Mouse (Mus musculus) midbrain, embryonic 11.5 days (tissue): ENCODE measurements at regions not wholly inside any gene's neighbourhood (a gene's known extent, or its start where the extent isn't known, plus 50 kb on each side); places are given as distances from the start of the nearest gene placed in this dataset.

Experiments used
- ATAC-seq: fragments of 200-750 bp; cut with Nextera tagmentation; 2 replicates; pipeline ENCODE4 v1.8.0; 2017; ENCODE audit warnings: moderate TSS enrichment, moderate library complexity; ENCODE audit not compliant: low FRiP score
- DNase-seq: peaks from one replicate; pipeline ENCODE4 v3.0.0; 2015; ENCODE audit warnings: low spot score; ENCODE audit errors: missing footprints
- H3K27ac ChIP-seq: fragments of 300-500 bp; sonication (generic); 2 replicates; pipeline ENCODE4 v1.5.1; 2014; ENCODE audit warnings: low read depth, low read length
- H3K27me3 ChIP-seq: fragments of 300-500 bp; sonication (generic); 2 replicates; pipeline ENCODE4 v1.6.1; 2014; ENCODE audit warnings: mild to moderate bottlenecking, low read length, moderate library complexity, mixed read lengths; ENCODE audit not compliant: control insufficient read depth, insufficient read depth
- H3K36me3 ChIP-seq: fragments of 300-500 bp; sonication (generic); 2 replicates; pipeline ENCODE4 v1.6.1; 2014; ENCODE audit warnings: mild to moderate bottlenecking, low read length, moderate library complexity, mixed read lengths; ENCODE audit not compliant: control insufficient read depth, insufficient read depth
- H3K4me1 ChIP-seq: fragments of 300-500 bp; sonication (generic); 2 replicates; pipeline ENCODE4 v1.6.1; 2014; ENCODE audit warnings: low read length; ENCODE audit not compliant: control insufficient read depth, insufficient read depth
- H3K4me2 ChIP-seq: fragments of 300-500 bp; sonication (generic); 2 replicates; pipeline ENCODE4 v1.6.1; 2014; ENCODE audit warnings: mild to moderate bottlenecking, moderate library complexity
- H3K4me3 ChIP-seq: fragments of 300-500 bp; sonication (generic); 2 replicates; pipeline ENCODE4 v1.5.1; 2014; ENCODE audit warnings: low read depth, low read length
- H3K9ac ChIP-seq: fragments of 300-500 bp; sonication (generic); 2 replicates; pipeline ENCODE4 v1.6.1; 2014; ENCODE audit warnings: low read length
- H3K9me3 ChIP-seq: fragments of 300-500 bp; sonication (generic); 2 replicates; pipeline ENCODE4 v1.6.1; 2016; ENCODE audit warnings: low read length; ENCODE audit not compliant: control insufficient read depth
- WGBS: fragments of 180-500 bp; shearing (Covaris S2); extraction: QIAGEN DNeasy Blood & Tissue Kit; methylation state at CpG from one replicate; pipeline ENCODE4 v1.1.7; 2014; 5-methylcytosine and 5-hydroxymethylcytosine counted together

DNA sequence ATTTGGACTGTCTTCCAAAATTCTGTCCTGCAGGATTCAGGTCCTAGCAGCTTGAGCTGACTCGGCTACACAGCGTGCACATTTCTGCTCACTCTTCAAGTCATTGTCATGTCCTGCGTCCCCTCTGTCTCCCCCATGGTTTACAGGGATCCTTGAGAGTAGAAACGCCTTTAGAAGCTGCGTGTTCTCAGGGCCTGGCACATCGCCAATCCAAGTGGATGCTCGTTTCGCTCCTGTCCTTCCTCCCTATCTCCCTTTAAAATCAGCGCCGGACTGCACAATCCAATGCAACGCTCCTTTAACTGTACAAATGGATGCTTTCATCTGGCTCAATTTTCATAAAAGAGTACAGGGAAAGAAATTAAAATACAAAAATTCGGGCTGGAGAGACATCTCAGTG, 201.6 kb downstream of the Cdh26 start:
- Histone ChIP-seq H3K9me3 (no peaks in the 10 kb centered on the region), H3K36me3 (no peaks in the 10 kb centered on the region), H3K27me3 (no peaks in the 10 kb centered on the region), H3K27ac (no peak overlapping the region), H3K9ac (no peak overlapping the region), H3K4me2 (no peak overlapping the region), H3K4me1 (peaks cover 10% of the 10 kb centered on the region; the same call in 1 of the 2 replicates), H3K4me3 (no peak overlapping the region)
- DNase-seq (no peak), ATAC-seq (no peak)
- 85% methylated on average over 12 of the region's 12 CpGs for WGBS

DNA sequence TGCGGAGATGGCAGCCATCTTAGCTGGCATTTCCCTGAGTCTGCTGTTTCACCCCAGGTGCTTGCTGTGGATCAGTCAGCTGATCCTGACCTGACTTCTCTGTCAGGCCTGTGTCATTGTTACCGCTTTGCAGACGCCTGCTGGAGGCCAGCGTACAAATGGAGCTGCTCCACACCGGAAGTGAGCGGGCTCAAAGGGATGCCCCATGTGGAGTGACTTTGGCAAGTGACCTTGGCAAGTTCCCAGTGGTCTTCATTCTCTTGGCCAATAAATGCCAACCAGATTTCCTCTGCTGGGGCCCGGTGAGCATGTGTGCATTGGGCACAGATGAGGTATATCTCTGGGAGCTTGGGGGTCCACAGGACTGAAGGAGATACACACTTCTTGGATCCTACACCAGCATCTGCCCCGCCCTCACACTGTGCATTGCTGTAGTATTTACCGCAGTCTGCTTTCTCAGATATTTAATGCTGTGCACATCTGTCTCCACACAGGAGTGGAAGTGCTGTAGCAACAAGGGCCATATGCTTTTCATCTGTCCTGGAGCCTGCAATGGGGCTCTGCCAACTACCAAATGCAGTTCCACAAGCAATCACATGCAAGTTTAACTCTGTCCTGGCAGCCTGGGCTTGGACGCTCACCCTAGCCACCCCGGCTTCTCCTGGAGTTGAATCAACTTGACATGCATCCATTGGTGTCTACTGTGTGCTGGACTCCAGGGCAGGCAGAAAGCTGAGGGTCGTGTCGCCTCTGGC, 202.7 kb downstream of the Cdh26 start:
- no peak overlapping the region for H3K27ac ChIP-seq
- H3K27me3 ChIP-seq, result no peaks in the 10 kb centered on the region
- WGBS, result 86% methylated on average over 13 of the region's 13 CpGs
- no peak overlapping the region for H3K4me3 ChIP-seq
- no peak overlapping the region for H3K4me2 ChIP-seq
- no peak overlapping the region for H3K9ac ChIP-seq
- no peaks in the 10 kb centered on the region for H3K9me3 ChIP-seq
- H3K4me1 ChIP-seq, result peaks cover 10% of the 10 kb centered on the region; the same call in 1 of the 2 replicates
- ATAC-seq (no peak), DNase-seq (no peak)
- no peaks in the 10 kb centered on the region for H3K36me3 ChIP-seq

DNA sequence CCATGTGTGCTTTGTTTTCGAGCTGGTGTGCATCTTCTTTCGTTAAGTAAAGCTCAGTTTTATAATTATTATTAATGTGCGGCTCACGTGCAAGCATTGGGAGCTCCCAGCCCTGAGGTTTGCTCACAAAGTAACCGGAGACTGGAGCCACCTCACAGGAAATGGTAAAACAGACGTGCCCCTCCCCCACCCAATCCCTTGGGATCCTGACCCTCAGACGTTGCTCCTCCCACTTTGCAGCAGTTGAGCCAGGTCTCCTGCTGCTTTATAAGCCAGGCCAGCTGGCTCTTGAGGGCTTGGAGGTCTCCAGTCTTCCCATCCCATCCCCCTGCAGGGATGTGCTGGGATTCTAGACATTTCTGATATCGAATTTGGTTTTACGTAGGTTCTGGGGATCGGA, 203.8 kb downstream of the Cdh26 start:
- Histone ChIP-seq H3K9ac (no peak overlapping the region), H3K4me3 (no peak overlapping the region), H3K4me1 (peaks cover 10% of the 10 kb centered on the region; the same call in 1 of the 2 replicates), H3K27me3 (no peaks in the 10 kb centered on the region), H3K4me2 (no peak overlapping the region), H3K9me3 (no peaks in the 10 kb centered on the region), H3K27ac (no peak overlapping the region), H3K36me3 (no peaks in the 10 kb centered on the region)
- 0 out of 2 replicates have a peak, but pooled peaks have one; percentile 7 for ATAC-seq
- DNase-seq, result peak; percentile 88
- 57% methylated on average over 10 of the region's 10 CpGs for WGBS

DNA sequence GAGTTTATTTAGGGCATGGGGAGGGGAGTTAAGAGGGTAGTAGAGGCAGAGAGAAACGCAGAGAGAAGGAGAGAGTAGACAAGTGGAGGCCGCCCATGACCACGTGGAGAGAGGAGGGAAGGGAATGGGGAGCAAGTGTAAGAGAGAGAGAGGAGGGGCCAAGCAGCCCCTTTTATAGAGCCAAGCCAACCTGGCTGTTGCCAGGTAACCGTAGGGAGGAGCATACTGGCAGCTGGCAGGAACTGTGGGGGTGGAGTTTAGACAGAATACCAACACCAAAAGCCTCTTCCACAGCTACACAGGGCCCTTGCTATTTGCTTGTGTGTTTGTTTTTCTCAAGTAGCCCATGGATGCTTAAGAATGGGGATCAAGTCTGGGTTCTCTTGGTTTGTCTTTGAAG, 205.4 kb downstream of the Cdh26 start:
- H3K4me2 ChIP-seq, result no peak overlapping the region
- peaks cover 10% of the 10 kb centered on the region; the same call in 1 of the 2 replicates for H3K4me1 ChIP-seq
- no peaks in the 10 kb centered on the region for H3K27me3 ChIP-seq
- H3K9me3 ChIP-seq, result no peaks in the 10 kb centered on the region
- ATAC-seq, result peak; percentile 64
- H3K9ac ChIP-seq, result no peak overlapping the region
- no peaks in the 10 kb centered on the region for H3K36me3 ChIP-seq
- no peak for DNase-seq
- no peak overlapping the region for H3K4me3 ChIP-seq
- no peak overlapping the region for H3K27ac ChIP-seq
- 46% methylated on average over 4 of the region's 4 CpGs for WGBS

DNA sequence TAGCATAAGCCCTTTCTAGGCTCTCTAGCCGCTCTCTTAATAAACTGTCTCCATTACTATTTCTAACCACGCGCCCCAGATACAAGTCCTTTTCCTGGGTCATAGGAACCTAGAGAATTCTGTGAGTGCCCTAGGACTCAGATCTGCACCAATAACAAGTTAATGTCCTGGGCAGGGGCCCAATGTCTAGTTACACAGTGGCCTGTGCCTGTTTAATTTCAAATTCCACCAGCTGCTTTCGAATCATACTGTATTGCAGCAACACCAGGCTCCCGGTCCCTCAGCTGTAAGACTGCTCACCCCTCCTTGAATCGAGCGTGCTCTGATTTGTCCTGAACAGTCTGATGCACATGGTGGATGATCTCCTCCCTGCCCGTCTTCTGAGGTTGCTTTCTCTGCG, 206.6 kb downstream of the Cdh26 start:
- no peak overlapping the region for H3K27ac ChIP-seq
- no peak for ATAC-seq
- no peaks in the 10 kb centered on the region for H3K36me3 ChIP-seq
- H3K4me1 ChIP-seq, result peaks cover 10% of the 10 kb centered on the region; the same call in 1 of the 2 replicates
- H3K4me2 ChIP-seq, result no peak overlapping the region
- H3K27me3 ChIP-seq, result no peaks in the 10 kb centered on the region
- no peak overlapping the region for H3K4me3 ChIP-seq
- H3K9me3 ChIP-seq, result no peaks in the 10 kb centered on the region
- 91% methylated on average over 9 of the region's 9 CpGs for WGBS
- H3K9ac ChIP-seq, result no peak overlapping the region
- no peak for DNase-seq

DNA sequence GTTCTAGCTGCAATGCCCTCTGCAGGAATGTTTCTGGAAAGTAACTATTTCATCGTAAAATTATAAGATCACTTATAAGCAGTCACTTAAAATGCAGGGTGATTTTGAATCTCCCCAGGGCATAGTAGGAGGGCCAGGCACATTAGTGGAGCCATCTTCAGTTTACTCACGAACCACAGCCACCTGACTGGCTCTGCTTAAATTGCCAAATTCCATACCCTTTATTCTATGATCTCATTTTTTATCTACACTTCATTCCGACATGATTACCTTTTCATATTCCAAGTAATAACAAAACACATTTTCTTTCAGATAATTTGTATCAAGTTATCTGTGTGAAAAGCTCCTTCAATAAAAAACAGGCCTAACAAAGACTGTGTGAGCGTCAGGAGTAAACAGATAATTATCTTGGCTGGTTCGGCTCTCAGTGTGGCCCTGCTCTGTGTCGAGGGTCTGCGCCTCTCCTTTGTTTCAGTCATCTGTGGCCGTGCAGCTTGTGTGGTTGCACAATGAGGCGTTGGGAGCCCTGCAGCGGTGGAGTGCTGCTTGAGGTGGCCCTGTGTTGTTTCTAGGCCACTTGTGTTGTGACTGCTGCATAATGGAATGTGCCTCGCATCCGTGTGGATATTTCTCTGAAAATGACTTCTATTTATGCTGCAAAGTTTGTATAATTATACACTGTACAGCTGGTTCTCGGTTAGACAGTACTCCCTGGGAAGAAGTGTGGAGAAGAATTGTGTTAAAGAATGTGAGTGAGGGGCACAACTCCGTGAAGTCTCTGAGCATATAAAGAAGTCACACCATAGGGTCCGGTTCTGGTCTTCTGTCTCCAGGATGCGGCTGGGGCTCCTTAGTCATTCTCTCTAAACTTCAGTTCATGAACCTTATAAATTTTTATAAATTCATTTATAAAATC, 212.1 kb downstream of the Cdh26 start:
- H3K27ac ChIP-seq, result no peak overlapping the region
- H3K9ac ChIP-seq, result no peak overlapping the region
- DNase-seq, result no peak

DNA sequence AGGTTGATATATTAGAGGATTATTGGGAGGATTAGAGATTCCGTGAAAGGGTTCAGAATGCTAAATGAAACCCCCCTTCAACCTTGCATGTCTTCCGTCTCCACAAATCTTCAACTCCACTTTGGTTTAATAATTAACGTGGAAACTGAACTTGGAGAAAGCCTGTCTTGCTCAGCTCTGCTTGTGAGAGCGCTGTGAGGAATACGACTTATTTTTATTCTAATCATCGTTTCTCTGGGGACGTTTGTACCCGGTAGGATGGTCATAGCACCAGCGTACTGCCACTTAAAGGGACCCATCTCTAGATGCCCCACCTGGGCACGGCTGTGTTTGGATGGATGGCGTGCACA, 212.7 kb downstream of the Cdh26 start:
- 83% methylated on average over 11 of the region's 11 CpGs for WGBS
- H3K9me3 ChIP-seq, result no peaks in the 10 kb centered on the region
- no peak overlapping the region for H3K27ac ChIP-seq
- no peak overlapping the region for H3K4me3 ChIP-seq
- H3K27me3 ChIP-seq, result no peaks in the 10 kb centered on the region
- DNase-seq (no peak), ATAC-seq (no peak)
- H3K4me2 ChIP-seq, result no peak overlapping the region
- H3K36me3 ChIP-seq, result no peaks in the 10 kb centered on the region
- H3K4me1 ChIP-seq, result peaks cover 4% of the 10 kb centered on the region; the same call in 1 of the 2 replicates
- no peak overlapping the region for H3K9ac ChIP-seq

More for the DNA sequence above, 212.1 kb downstream of the Cdh26 start:
- WGBS, result 49% methylated on average over 16 of the region's 16 CpGs
- no peaks in the 10 kb centered on the region for H3K9me3 ChIP-seq
- no peak overlapping the region for H3K4me3 ChIP-seq
- ATAC-seq, result no peak; the same call in 1 of the 2 replicates
- no peak overlapping the region for H3K4me2 ChIP-seq
- H3K27me3 ChIP-seq, result no peaks in the 10 kb centered on the region
- no peaks in the 10 kb centered on the region for H3K36me3 ChIP-seq
- H3K4me1 ChIP-seq, result peaks cover 4% of the 10 kb centered on the region; the same call in 1 of the 2 replicates

DNA sequence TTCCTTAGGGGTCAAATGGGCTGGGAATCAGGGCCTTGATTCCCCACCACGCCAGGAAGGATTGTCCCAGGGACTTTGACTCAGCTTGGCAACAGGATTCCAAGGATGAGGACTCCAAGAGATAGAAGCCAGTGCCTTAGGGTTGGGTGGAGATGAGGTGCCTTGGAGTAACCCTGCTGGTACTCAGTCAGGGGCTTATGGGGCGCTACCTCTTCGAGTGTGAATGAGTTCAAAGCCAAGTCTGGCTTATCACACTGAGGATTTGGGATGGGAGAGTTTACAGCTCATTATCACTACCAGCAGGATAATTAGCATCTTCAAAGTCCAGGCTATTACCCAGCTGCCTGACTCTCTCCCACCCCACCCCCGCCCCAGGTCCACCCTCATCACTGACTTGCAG, 213.5 kb downstream of the Cdh26 start:
- Histone ChIP-seq H3K27me3 (no peaks in the 10 kb centered on the region), H3K4me2 (no peak overlapping the region), H3K9ac (no peak overlapping the region), H3K4me3 (no peak overlapping the region), H3K9me3 (no peaks in the 10 kb centered on the region), H3K27ac (no peak overlapping the region), H3K36me3 (no peaks in the 10 kb centered on the region), H3K4me1 (peaks cover 4% of the 10 kb centered on the region; the same call in 1 of the 2 replicates)
- 59% methylated on average over 4 of the region's 4 CpGs for WGBS
- DNase-seq (no peak), ATAC-seq (no peak)

DNA sequence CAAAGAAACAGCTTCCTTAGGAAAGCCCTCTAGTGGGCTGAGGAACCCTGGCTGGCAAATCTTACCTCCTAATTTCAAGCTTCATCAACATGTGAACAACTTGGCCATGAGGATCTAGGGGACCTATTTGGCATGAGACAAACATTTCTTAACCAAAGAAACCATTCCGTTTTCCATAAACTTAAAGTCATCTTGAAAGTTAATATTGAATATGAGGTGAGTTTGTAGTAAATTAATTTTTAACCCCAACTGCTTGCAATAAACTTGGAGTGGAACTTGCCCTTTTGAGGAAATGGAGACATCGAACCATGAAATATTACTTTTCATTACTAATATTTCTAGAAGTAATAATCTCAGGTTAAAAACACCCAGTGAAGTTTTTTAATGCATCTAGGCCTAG, 229.7 kb downstream of the Cdh26 start:
- Histone ChIP-seq H3K9ac (no peak overlapping the region), H3K36me3 (no peaks in the 10 kb centered on the region), H3K4me3 (no peak overlapping the region), H3K4me2 (no peak overlapping the region), H3K27me3 (no peaks in the 10 kb centered on the region), H3K4me1 (no peaks in the 10 kb centered on the region), H3K9me3 (no peaks in the 10 kb centered on the region), H3K27ac (no peak overlapping the region)
- DNase-seq, result no peak
- ATAC-seq, result no peak
- WGBS, result 88% methylated on average over 2 of the region's 2 CpGs
